Mouse (Mus musculus) erythroblast, adult 5-6 weeks (primary cell): ENCODE data around the gene Gm17349. TPM values are rescaled to one million over a fixed set of nuclear protein-coding genes. Genes with fewer than 3 reads are reported as not detected.

Experiments used
- ATAC-seq: replicated peaks from 2 replicates; pipeline ENCODE4 v1.8.0; 2016; ENCODE audit warnings: moderate number of reproducible peaks, mild to moderate bottlenecking, moderate TSS enrichment, inconsistent platforms; ENCODE audit not compliant: poor library complexity, low FRiP score, severe bottlenecking
- total RNA-seq, 2 experiments: library from RNA; stranded (forward) in 1 of 2; stranded (reverse) in 1 of 2; fragments of 150-400 nt in 1 of 2; fragments of 200-764, 138-1000 nt in 1 of 2; gene quantifications; 2 replicates each; pipeline versions ENCODE4 v1.2.3 to v1.2.4; 2015 to 2017; ENCODE audit warnings: low replicate concordance in 2 of 2

Gm17349 gene
- total RNA-seq, 2 experiments from 2014 or later = not detected

DNA sequence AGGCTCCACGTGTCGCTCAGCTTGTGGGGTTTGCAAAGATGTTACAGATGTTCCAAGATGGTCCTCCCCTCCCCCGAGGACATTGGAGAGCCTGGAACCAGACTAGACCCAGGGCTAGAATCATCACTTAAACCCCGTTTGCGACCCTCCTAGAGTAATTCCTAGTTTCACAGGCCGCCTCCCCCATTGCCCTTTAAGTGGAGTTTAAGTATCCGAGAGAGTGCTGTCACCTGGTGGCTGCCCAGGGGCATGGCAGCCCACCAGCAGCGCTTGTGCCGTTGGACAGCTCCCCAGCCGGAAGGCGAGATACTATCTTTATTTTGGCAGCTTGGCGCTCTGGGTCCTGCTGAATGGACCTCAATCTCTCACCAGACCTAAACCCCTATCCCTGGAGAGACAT lies 36.4 kb downstream of the Gm17349 start:
- ATAC-seq = peak; percentile 64; the same call in 1 of the 2 replicates

DNA sequence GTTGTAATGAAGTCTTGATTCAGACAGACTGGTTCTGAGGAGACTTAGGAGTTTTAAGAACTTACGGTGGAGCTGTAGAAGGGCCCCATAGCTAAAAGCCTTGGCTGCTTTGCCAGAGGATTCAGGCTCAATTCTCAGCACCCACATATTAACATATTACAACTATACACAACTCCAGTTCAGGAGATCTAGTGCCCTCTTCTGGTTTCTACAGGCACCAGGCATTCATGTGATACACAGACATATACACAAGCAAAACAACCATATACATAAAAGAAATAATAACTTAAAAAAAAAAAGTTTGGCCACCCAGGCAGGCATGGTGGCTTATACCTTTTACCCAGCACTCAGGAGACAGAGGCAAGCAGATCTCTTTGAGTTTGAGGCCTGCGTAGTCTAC lies 37.7 kb downstream of the Gm17349 start:
- ATAC-seq = no peak

DNA sequence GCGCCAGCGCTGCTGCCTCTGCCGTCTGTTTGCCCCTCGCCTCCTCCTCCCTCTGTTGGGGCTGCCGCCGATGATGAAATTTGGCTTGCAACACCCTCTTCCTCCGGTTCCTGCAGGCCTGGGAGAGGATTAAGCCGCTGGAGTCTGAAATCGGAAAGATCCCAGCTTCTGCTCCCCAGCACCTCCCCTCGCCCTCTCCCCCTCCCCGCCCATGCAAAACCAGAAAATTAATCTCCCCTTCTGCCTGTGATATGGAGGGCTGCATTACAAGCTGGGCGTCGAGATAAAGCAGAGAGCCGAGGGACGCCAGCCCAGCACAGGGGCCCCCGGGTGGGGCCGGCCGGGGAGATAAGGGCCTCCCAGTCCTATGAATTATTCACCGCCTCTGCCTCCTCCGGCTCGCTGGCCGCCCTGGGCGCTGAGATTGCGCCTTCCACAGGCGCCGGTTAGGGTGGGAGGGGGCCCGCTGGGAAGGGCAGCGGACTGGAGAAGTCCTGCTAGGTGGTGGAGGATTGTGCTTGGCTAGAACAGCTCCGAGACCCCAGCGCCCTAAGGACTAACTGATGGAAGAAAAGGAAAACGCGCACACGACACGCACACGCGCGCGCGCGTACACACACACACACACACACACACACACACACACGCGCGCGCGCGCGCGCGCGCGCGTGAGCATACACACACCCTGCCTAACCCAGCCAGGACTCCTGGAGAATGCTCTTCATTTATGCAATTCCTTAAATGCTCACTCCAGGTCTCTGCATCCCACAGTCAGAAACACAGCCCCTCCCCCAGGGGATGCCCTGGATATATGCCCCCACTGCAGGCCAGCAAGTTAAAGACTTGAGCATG lies 40.5 kb downstream of the Gm17349 start:
- peak; percentile 56; the same call in 1 of the 2 replicates for ATAC-seq

DNA sequence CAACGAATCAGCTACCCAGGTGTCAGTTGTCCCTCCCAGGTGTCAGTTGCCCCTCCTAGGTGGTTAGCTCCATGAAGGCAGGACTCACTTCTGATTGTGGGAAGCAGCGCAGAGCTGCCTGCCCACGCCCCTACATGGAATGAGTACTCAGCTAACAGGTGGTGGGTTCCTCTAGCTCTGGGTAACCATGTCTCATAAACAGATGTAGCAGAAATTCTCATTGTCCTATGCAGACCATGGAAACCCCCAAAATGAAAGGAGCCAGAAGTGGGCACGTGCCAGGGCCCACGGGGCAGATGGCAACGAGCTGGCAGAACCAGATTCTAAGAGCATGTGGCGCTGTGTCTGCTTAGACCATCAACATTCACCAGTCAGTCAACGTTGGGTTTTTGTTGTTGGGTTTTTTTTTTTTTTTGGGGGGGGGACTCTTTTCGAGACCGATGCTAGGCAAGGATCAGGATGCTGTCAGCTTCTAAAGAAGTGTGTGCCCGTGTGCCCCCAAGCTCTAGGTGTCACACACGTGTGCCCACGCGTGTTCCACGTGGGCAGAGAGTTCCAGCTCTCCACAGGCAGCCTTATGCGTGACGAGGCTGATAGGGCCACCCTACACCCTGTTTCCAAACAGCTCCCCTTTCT lies 41.2 kb downstream of the Gm17349 start:
- ATAC-seq = no peak

DNA sequence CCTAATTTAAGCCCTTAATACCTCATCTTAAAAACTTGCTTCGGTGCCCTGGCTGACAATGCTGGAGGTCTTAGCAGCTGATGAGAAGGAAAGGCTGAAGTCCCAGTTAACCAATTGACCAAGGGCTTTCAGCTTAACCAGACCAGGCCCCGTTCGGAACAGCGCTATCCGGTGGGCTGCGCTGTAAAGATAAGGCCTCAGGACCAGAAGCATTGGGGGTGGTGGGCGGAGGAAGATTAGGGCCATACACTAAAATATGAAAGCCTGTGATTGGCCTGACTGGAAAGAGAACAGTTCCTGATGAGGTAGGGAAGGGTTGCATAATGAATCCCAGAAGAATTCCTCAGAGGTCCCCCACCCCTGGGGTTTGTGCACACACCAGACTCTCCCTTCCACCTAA lies 42.9 kb downstream of the Gm17349 start:
- ATAC-seq = no peak

DNA sequence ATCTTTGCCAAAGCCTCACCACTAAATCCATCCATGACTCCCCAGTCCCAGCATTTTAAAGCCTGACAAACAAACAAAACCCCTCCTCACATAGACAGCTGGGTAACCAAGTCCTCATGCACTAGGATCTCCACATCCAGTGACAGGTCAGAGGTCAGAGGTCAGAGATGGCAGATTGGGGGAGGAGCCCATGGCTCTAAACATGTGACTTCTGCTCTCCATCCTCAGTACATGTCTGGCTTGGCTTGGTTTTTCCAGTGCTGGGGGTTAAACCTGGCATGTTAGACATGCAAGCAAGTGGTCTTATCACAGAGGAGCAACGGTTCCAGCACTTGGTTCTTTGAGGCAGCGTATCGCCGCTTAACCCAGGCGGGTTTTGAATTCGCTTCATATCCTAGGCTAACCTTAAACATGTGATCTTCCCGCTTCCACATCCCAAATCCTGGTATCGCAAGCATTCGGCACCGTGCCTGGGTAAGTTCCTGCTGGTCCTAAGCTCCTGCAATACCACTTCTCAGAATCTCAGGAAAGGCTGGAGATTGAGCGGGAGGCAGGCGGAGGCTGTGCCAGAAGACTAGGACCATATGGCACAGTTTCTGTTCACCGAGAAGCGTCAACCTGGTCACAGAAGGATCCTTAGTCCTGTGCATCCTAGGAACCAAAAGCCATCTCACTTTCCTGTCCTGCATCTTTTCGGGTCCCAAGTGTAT lies 44.0 kb downstream of the Gm17349 start:
- ATAC-seq = no peak

DNA sequence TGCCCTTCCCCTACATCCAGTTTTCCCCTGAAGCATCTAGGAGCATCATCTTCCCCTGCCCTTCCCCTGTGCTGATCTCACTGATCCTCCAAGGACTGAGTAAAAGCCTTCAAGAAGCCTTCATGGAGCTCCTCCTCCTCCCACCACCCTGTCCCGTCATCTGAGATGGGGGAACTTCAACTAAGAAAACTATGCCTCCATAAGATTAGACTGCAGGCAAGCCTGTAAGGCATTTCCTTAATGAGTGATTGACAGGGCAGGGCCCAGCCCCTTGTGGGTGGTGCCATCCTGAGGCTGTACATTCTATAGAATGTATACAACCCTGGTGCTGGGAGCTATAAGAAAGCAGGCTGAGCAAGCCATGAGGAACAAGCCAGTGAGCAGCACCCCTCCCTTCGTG lies 46.9 kb downstream of the Gm17349 start:
- no peak for ATAC-seq

DNA sequence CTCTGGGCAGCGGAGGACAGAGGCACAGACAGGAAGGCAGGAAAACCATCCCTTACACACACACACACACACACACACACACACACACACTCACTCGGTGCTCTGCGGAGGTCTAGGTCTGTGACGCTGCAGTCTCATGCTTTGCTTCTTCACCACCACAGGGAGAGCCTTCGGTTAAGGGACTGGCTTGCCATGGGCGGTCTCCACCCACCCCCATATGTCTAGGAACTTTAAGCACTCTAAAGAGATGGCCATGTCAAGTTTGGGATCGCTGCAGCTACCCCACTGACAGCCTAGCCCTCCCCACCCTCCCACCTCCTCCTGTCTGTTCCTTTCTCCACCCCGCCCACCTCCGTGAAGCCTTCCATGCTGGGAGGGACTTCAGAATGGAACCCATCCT lies 49.3 kb downstream of the Gm17349 start:
- ATAC-seq = no peak

DNA sequence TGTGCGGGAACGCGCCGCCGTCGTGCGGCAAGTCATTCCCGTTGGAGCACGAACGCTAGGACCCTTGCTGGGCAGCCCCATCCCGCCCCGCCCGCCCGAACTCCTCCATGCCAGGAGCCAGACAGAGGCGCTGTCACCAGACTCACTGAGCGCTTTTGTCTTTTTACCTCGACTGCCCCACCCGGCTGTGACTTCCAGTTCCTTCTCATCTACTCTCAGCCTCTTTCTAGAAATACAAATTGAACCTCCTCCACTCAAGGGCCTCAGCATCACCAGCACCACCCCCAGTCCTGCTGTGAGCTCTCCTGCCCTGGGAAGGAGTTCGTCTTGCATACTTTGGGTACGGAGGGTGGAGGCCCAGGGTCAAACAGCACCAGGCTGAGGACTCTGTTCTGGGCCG lies 51.4 kb downstream of the Gm17349 start:
- no peak for ATAC-seq

DNA sequence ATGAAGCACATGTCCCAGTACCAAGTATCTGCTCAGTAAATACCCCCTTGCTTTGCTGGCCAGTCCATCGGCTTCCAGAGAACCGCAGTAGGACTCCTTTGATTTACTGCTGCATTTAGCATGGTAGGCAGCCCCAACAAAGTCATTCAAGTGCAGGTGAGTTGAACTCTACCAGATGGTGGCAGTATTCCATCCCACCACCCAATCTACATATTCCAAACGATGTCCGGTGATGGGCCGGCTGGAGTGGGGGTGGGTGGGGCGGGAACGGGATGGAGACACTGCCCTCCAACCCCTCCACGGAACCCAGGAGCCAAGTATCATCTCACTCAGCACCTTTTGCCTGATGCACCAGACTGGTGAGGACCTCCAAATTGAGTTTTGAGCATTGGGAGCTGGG lies 52.0 kb downstream of the Gm17349 start:
- no peak for ATAC-seq

Other genes starting within 250 kb of the Gm17349 start
- gene Nckap5l, start 247.7 kb downstream of the Gm17349 start, total RNA-seq (2015; ENCODE audit: low replicate concordance) = 1.5 TPM in 1 of 2 replicates, not detected in the other
- gene Nckap5l, start 247.7 kb downstream of the Gm17349 start, total RNA-seq (2017; ENCODE audit: low replicate concordance) = not detected in 2 replicates
- not detected in 2 replicates for gene Bcdin3d, start 230.8 kb downstream of the Gm17349 start, total RNA-seq (2015; ENCODE audit: low replicate concordance)
- 0.98 and 2.1 TPM in 2 replicates for gene Bcdin3d, start 230.8 kb downstream of the Gm17349 start, total RNA-seq (2017; ENCODE audit: low replicate concordance)
- not detected in 2 replicates for gene Faim2, start 177.3 kb downstream of the Gm17349 start, total RNA-seq (2015; ENCODE audit: low replicate concordance)
- gene Faim2, start 177.3 kb downstream of the Gm17349 start, total RNA-seq (2017; ENCODE audit: low replicate concordance) = 0.09 and 0.14 TPM in 2 replicates
- gene Aqp2, start 126.4 kb downstream of the Gm17349 start, total RNA-seq (2015; ENCODE audit: low replicate concordance) = not detected in 2 replicates
- not detected in 2 replicates for gene Aqp2, start 126.4 kb downstream of the Gm17349 start, total RNA-seq (2017; ENCODE audit: low replicate concordance)
- gene Aqp5, start 114.7 kb downstream of the Gm17349 start, total RNA-seq (2015; ENCODE audit: low replicate concordance) = not detected in 2 replicates
- not detected in 2 replicates for gene Aqp5, start 114.7 kb downstream of the Gm17349 start, total RNA-seq (2017; ENCODE audit: low replicate concordance)
- not detected in 2 replicates for gene Aqp6, start 104.1 kb downstream of the Gm17349 start, total RNA-seq (2015; ENCODE audit: low replicate concordance)
- not detected in 2 replicates for gene Aqp6, start 104.1 kb downstream of the Gm17349 start, total RNA-seq (2017; ENCODE audit: low replicate concordance)
- gene Racgap1, start 53.8 kb downstream of the Gm17349 start, total RNA-seq (2015; ENCODE audit: low replicate concordance) = 34.9 and 47.3 TPM in 2 replicates
- gene Racgap1, start 53.8 kb downstream of the Gm17349 start, total RNA-seq (2017; ENCODE audit: low replicate concordance) = 39.6 and 46.4 TPM in 2 replicates
- not detected in 2 replicates for gene Asic1, start 35.1 kb downstream of the Gm17349 start, total RNA-seq (2015; ENCODE audit: low replicate concordance)
- gene Asic1, start 35.1 kb downstream of the Gm17349 start, total RNA-seq (2017; ENCODE audit: low replicate concordance) = not detected in 2 replicates
- 4.8 and 13.3 TPM in 2 replicates for gene Smarcd1, start 3.4 kb downstream of the Gm17349 start, total RNA-seq (2015; ENCODE audit: low replicate concordance)
- gene Smarcd1, start 3.4 kb downstream of the Gm17349 start, total RNA-seq (2017; ENCODE audit: low replicate concordance) = 3.9 and 14.8 TPM in 2 replicates
- gene Gpd1, start 12.0 kb upstream of the Gm17349 start, total RNA-seq (2015; ENCODE audit: low replicate concordance) = 0.19 and 0.63 TPM in 2 replicates
- gene Gpd1, start 12.0 kb upstream of the Gm17349 start, total RNA-seq (2017; ENCODE audit: low replicate concordance) = 2.1 and 3.6 TPM in 2 replicates
- 10.4 and 15.3 TPM in 2 replicates for gene Cox14, start 20.1 kb upstream of the Gm17349 start, total RNA-seq (2015; ENCODE audit: low replicate concordance)
- 5.6 and 9.1 TPM in 2 replicates for gene Cox14, start 20.1 kb upstream of the Gm17349 start, total RNA-seq (2017; ENCODE audit: low replicate concordance)
- 9.2 and 11.3 TPM in 2 replicates for gene Cers5, start 67.4 kb upstream of the Gm17349 start, total RNA-seq (2015; ENCODE audit: low replicate concordance)
- 1.4 and 5.9 TPM in 2 replicates for gene Cers5, start 67.4 kb upstream of the Gm17349 start, total RNA-seq (2017; ENCODE audit: low replicate concordance)
- 1.9 and 2.9 TPM in 2 replicates for gene Lima1, start 170.0 kb upstream of the Gm17349 start, total RNA-seq (2015; ENCODE audit: low replicate concordance)
- gene Lima1, start 170.0 kb upstream of the Gm17349 start, total RNA-seq (2017; ENCODE audit: low replicate concordance) = 2.8 and 4.7 TPM in 2 replicates